Mouse (Mus musculus): ENCODE data around the gene Tspear.
A peak's percentile ranks its signal among the peaks of the same experiment; 100 is the strongest.
"Not testable (repeated sequence)": the region's sequence is repeated elsewhere in the genome, so short reads cannot be mapped to it uniquely, and the experiment has no call there.

Gene Tspear

DNA sequence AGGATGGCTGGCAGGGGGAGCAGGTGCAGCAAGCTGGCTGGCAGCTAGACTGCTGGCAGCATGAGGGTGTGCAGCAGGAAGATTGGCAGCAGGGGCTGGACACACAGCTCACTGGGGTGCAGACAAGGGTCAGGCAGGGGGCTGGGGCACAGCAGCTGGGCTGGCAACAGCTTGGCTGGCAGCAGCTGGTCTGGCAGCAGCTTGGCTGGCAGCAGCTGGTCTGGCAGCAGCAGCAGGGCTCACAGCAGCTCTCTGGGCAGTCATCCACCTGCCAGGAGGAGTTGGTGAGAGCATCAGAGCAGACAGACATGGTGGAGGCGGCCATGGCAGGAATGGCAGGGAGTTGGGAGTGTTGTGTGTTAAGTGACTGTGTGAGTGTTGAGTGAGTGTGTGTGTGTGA lies 101.5 kb downstream of the Tspear start, which contains the start of gene Gm7137:
Gene Gm7137, minus strand, starts transcription at position 325 of the 400 bp plus-strand sequence.
- DNase-seq (ENCODE audit: low read depth, low spot score) = not testable (repeated sequence)

DNA sequence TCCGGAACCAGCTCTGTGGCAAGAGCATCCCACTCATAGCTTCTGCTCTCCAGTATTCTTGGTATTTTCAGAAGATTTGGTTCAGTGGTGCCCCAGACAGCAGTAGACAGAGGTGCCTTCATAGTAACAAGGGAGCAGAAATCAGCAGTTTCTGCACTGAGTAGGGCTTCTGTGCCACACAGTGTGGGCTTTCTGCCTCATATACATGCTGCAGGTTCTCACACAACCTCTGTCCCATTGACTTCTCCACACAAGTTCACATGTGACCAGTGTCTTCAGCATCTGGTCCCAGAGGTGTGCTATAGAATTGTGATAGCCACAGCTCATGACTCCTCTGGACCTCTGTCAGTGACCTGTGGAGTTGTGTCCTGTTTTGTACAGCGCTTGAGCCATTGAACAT lies 102.3 kb downstream of the Tspear start:
- no peak for DNase-seq (ENCODE audit: low read depth, low spot score)

DNA sequence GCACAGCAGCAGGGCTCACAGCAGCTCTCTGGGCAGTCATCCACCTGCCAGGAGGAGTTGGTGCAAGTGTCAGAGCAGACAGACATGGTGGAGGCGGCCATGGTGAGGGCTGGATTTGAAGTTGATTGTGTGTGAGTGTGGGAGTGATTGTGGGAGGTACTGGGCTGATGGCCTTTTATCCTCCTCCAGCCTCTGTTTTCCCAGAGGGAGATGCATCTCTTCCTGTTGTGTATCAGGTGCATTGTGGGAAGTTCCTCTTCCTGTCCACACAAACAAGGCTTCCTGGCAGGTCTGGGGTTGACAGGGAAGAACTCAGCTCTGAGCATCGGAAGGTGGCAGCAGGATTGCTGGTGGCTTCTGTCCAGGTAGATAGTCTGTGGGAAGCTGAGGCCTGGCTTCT lies 108.6 kb downstream of the Tspear start, which contains the start of gene Gm9639:
Gene Gm9639, minus strand, starts transcription at position 101 of the 400 bp plus-strand sequence.
- DNase-seq (ENCODE audit: low read depth, low spot score) = no peak

DNA sequence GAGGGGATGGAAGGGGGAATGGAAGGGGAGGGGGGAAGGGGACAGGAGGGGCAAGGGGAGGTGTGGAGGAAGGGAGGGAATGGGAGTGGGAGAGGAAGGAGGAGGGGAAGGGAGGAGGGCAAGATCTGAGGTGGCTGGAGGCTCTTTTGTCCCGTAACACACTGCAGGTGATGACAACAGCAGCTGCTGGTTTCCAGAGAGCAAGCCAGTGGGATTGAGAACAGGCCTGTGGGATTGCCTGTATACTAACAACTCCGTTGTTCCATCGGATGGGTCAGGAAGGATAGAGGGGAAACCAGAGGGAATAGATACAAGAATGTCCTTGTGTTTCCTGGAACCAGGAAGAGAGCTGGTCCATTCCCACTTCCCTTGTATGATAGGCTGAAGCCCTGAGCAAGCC lies 111.3 kb downstream of the Tspear start:
- no peak for DNase-seq (ENCODE audit: low read depth, low spot score)

DNA sequence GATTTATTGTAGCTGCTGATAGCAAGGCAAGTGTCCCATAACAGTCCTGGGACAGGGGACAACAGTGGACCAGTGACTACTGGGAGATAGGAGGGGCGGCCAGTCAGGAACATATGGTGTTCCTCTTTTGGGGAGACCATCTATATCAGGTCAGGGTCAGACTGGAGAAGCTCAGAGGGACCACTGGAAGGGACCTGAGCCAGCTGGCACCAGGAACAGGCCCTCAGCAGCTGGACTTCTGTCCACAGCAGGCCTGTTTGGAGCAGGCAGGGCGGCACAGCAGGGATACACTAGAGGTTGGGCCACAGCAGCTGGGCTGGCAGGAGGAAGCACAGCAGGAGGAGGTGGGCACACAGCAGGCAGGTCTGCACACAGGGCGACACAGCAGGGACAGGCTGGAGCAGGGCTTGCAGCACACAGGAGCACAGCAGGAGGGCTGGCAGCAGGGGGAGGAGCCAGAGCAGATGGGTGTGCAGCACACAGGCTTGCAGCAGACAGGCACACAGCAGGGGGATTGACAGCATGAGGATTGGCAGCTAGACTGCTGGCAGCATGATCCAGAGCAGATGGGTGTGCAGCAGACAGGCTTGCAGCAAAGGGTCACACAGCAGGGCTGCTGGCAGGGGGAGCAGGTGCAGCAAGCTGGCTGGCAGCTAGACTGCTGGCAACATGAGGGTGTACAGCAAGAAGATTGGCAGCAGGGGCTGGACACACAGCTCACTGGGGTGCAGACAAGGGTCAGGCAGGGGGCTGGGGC lies 112.0 kb downstream of the Tspear start:
- not testable (repeated sequence) for DNase-seq (ENCODE audit: low read depth, low spot score)

DNA sequence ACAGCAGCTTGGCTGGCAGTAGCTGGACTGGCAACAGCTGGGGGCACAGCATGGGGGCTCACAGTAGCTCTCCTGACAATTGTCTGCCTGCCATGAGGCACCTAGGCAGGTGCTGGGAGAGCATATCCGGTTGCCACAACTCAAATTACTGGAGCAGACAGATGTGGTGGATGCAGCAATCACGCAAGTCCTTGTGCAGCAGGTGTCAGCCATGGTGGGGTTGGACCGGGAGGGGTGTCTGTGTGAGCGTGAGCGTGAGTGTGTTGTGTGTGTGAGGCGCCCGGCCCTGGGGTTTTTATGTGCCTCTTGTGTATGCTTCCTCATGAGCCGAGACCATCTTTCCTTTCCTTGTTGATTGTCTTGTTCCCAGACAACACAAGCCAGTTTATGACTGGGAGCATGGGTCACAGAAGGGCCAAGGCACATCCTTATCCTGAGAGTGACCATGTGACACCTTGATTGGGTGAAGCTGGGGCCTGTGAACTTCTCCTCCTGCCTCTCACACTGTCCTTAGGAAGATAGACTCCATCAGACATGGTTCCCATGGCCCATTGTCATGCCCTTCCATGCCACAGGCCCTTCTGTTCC lies 112.6 kb downstream of the Tspear start, which contains the start of gene Gm19668:
Gene Gm19668, minus strand, starts transcription at position 213 of the 588 bp plus-strand sequence.
- no peak for DNase-seq (ENCODE audit: low read depth, low spot score)

DNA sequence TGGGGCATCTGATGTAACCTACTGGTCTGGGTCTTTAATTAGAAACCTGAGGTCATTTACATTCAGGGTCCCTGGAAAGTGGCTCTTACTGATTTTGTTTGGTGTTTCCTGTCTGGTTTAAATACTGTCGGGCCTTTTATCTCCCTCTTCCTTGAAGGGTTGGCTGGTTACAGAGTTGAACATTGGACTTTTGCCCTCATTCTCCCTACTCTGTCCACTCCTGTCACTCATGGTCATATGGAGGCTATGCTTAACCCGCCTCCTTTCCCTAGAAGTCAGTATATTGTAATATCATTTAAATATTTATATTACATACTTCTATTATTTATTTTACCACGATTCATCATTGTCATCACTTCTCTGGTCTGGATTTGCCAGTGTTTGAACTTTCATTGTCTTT lies 117.7 kb downstream of the Tspear start:
- no peak for DNase-seq (ENCODE audit: low read depth, low spot score)

DNA sequence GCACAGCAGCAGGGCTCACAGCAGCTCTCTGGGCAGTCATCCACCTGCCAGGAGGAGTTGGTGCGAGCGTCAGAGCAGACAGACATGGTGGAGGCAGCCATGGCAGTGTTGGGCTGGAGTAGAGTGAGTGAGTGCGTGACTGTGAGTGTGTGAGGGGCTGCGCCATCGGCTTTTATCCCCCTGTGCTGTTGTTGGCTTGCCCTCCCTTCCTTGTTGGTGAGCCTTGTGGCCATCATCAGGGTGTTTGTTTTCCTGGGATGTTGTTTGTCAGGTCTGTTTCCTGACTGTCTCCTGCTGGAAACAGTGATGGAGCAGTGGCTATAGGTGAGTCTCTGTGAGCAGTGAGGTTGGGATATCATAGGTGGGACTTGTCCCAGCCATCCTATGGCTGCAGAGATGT lies 125.4 kb downstream of the Tspear start, which contains the start of gene Gm9507:
Gene Gm9507, minus strand, starts transcription at position 101 of the 400 bp plus-strand sequence.
- DNase-seq (ENCODE audit: low read depth, low spot score) = no peak

DNA sequence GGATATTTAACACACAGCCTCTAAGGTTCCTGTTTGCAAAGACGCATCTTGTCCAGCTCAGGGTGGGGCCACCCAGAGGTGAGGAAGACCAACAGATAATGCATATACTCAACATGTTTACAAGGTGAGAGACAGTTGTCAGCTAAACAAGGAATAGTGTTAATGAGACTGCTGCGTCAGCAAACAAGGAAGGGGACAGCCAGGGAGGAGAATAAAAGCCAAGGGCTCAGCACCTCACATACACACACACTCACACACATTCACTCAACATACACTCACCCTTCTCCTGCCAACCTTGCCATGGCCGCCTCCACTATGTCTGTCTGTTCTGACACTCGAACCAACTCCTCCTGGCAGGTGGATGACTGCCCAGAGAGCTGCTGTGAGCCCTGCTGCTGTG lies 128.0 kb downstream of the Tspear start, which contains the start of gene Gm2696:
Gene Gm2696, plus strand, starts transcription at position 301 of the 400 bp plus-strand sequence.
- DNase-seq (ENCODE audit: low read depth, low spot score) = no peak

DNA sequence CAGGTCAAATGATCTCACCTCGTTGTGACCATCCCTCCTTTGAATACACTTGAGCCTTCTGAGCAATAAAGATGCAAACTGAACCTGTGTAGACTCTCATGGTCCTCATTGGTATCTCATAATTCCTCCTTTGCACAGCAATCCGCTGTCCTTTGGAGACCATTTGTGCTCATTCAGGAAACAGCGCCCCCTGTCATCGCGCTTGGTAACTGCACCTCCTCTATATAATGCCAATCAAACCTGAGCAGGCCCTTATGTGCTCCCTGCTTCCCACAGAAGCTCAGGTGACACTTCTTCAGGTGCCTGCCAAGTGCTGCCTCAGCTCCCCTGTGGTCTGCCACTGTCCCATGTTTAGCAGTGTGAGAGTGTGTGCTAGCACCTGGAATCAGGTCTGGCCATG lies 129.1 kb downstream of the Tspear start:
- peak; percentile 24 for DNase-seq (ENCODE audit: low read depth, low spot score)

DNA sequence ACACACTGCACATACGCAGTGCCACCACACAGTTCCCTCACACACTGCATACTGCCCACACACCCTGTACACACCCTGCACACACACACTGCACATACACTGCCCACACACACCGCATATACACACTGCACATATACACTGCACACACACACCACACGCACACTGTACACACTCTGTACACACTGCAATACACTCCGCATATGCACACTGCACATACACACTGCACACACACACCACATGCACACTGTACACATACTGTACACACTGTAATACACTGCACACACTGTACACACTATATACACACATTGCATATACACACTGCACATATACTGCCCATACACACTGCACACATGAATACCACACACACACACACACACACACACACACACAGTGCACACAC lies 132.2 kb downstream of the Tspear start:
- no peak for DNase-seq (ENCODE audit: low read depth, low spot score)

DNA sequence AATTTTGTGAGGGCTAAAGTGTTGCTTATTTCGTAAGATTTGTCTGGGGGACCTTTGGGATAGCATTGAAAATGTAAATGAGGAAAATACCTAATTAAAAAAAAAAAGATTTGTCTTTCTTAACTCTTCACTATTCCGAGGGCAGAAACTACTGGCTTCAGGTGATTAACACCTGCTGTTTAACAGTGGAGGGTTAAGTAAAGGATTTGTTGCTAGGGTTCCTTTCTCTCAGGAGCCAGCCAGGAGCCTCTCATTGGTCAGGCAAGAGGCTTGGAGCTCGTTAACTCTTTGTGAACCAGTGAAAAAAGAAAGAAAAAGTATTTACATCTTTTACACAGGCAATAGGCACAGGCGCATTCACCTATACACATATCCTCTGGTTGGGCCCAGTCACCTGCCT lies 132.8 kb downstream of the Tspear start:
- no peak for DNase-seq (ENCODE audit: low read depth, low spot score)

DNA sequence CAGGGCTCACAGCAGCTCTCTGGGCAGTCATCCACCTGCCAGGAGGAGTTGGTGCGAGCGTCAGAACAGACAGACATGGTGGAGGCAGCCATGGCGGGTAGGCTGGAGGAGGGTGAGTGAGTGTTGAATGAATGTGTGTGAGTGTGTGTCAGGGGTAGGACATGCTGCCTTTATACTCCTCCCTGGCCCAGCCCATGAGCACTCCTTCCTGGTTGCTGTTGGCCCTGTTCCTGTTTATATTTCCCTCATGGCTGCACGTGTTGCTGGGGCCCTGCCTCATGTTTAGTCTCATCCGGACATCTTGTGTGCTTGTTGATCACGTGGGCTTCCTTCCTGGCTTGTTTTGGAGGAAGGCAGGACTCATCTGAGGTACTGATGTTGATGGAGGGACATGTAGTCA lies 140.6 kb downstream of the Tspear start, which contains the start of gene Krtap10-4:
Gene Krtap10-4, minus strand, starts transcription at position 145 of the 400 bp plus-strand sequence.
- no peak for DNase-seq (ENCODE audit: low read depth, low spot score)

DNA sequence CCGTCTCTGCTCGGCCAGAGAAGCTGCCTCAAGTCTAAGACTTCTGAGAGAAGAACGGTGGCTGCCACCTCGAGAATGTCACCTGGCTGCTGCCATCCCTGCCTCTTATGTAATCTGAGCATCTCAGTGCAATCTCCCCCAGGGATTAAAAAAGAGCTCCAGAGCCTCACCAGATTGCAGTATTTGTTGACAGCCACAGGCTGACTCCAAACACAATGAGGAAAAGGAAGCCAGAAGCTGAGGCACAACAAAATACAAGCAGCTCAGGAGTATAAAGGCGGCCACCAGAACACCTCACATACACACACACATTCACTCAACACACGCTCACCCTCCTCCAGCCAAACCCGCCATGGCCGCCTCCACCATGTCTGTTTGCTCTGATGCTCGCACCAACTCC lies 149.3 kb downstream of the Tspear start, which contains the start of gene Krtap10-10:
Gene Krtap10-10, plus strand, starts transcription at position 301 of the 400 bp plus-strand sequence.
- no peak for DNase-seq (ENCODE audit: low read depth, low spot score)

DNA sequence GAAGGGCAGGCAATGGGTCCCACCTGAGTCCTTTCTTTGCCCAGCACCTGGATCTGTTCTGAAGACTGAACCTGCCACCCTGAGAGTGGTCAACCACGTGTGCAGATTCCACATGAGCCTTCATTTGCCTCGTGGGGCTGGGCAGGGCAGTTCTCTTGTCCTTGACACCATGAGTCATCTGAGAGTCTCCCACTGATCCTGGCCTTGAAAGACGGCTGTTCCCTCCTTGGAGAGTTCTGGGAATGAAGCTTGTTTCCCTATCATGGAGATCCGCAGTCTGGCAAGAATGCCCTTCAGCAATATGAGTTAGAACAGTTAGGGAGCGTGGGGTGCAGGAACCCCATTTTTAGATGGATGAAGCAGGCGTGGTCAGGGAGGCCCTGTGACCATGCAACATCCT lies 152.6 kb downstream of the Tspear start:
- DNase-seq (ENCODE audit: low read depth, low spot score) = no peak

DNA sequence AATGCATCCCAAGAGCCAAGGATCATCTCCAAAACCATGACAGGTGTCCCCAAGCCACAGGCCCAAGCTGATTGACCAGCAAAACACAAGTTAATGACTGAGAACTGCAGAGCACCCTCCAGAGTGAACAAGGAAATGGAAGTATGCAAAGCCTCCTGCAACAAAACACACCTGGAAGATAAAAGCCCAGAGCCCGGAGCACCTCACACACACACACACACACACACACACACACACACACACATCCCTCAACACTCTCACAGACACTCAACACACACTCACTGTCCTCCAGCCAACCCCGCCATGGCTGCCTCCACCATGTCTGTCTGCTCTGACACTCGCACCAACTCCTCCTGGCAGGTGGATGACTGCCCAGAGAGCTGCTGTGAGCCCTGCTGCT lies 160.1 kb downstream of the Tspear start, which contains the start of gene Gm36176:
Gene Gm36176, plus strand, starts transcription at position 301 of the 400 bp plus-strand sequence.
- no peak for DNase-seq (ENCODE audit: low read depth, low spot score)

DNA sequence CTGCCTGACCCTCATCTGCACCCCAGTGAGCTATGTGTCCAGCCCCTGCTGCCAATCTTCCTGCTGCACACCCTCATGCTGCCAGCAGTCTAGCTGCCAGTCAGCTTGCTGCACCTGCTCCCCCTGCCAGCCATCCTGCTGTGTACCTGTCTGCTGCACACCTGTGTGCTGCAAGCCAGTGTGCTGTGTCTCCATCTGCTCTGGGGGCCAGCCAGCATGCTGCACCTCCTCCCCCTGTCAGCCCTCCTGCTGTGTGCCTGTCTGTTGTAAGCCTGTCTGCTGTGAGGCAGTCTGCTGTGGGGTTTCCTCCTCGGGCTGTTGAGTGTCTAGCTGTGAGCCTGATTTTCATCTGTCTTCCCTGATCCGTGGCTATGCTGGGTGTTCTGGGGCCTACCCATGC lies 160.6 kb downstream of the Tspear start:
- DNase-seq (ENCODE audit: low read depth, low spot score) = no peak

DNA sequence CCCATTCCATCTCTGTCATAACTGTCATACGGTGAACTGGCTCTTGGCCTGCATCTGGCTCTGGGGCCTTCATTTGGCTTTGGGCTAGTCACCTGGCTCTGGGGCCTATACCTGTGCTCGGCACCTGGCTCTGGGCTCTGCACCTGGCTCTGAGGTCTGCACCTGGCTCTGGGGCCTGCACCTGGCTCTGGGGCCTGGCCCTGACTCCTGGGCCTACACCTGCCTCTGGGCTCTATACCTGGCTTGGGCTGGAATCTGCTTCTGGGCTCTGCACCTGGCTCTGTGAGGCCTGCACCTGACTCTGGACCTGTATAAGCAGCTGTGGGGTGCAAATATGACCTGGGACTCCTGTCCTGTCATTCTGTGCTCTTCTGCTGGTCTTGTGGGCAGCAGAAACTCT lies 161.2 kb downstream of the Tspear start:
- DNase-seq (ENCODE audit: low read depth, low spot score) = no peak

DNA sequence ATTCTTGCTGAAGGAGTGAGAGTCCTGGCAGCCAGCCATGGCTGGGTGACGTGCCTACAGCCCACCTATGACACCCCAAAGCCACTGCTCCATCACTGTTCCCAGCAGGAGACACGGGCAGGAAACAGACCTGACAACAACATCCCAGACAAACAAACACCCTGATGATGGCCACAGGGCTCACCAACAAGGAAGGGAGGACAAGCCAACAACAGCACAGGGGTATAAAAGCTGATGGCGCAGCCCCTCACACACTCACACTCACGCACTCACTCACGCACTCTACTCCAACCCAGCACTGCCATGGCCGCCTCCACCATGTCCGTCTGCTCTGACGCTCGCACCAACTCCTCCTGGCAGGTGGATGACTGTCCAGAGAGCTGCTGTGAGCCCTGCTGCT lies 166.2 kb downstream of the Tspear start, which contains the start of gene Gm10318:
Gene Gm10318, plus strand, starts transcription at position 301 of the 400 bp plus-strand sequence.
- DNase-seq (ENCODE audit: low read depth, low spot score) = no peak

DNA sequence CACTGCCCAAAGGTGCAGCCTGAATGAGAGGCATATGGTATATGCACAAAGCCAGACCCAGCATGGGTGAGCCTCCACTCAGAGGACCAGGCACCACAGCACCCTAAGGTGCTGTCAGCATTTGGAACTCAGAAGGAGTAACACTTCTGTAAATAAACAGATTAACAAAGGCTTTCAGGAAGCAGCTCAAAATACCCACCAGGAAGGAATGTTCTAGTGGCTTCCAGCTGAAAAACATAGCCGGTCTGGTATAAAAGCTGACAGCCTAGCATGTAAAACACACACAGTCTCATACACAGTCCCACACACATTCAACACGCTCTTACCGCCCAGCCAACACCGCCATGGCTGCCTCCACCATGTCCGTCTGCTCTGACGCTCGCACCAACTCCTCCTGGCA lies 175.3 kb downstream of the Tspear start, which contains the start of gene Gm3285:
Gene Gm3285, plus strand, starts transcription at position 301 of the 400 bp plus-strand sequence.
- no peak for DNase-seq (ENCODE audit: low read depth, low spot score)

DNA sequence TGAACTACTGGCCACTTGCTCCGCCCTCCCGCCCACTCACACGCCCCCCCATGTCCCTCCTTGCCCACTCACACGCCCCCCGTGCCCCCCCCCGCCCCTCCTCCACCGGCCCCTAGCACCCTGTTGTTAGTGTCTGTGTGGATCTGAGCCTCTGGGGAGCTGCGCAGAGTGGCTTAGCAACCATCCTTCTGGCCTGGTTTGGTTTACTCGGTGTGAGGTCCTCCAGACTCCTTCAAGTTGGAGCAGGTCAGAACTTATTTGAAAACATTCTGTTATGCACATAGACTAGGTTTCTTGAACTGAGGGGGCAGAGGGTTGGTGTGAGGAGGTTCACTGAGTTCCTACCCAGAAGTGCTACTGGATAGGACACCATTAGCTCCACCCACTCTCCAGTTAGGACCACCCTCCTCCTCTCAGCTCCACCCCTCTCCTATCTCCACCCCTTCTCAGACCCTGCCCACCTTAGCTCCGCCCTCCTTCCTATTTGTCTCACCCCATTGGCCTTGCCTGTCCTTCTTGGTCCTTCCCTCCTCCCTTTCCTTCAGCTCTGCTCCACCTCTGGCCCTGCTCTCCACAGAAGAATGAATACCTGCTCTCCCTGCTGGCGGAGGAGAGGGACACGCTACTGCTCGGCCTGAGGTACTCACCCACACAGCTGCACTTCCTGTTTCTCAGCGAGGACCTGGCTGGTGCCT lies 177.8 kb downstream of the Tspear start:
- peak; percentile 69 for DNase-seq (ENCODE audit: low read depth, low spot score)

DNA sequence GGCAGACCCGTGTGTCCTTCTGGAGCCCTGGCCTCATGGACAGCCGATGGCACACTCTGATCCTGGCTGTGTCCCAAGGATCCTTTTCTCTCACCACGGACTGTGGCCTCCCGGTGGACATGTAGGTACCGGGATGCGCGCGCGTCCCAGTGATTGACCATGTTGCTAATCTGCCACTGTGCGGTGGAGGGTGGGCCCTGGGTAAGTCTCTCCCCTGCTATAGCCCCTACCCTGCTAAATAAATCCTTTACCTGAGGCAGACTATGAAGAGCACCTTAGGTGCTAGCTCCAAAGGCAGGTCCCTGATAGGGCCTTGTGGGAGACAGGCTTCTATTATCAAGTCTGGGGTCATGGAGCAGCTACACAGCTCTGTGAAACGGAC lies 178.4 kb downstream of the Tspear start:
- no peak for DNase-seq (ENCODE audit: low read depth, low spot score)

Data from CD4-positive helper T cell, adult 2 months (primary cell).